Mouse (Mus musculus) adrenal gland, adult (tissue): ENCODE results near the gene Gm4553.
"Not testable (repeated sequence)": the region's sequence is repeated elsewhere in the genome, so short reads cannot be mapped to it uniquely, and the experiment has no call there.

ENCODE experiments used
- DNase-seq, 2 experiments: peaks; one replicate each; pipeline ENCODE4 v3.0.0; 2022 to 2023; ENCODE audit warnings: low spot score in 1 of 2; ENCODE audit not compliant: inconsistent age in 2 of 2

Gm4553 gene

DNA sequence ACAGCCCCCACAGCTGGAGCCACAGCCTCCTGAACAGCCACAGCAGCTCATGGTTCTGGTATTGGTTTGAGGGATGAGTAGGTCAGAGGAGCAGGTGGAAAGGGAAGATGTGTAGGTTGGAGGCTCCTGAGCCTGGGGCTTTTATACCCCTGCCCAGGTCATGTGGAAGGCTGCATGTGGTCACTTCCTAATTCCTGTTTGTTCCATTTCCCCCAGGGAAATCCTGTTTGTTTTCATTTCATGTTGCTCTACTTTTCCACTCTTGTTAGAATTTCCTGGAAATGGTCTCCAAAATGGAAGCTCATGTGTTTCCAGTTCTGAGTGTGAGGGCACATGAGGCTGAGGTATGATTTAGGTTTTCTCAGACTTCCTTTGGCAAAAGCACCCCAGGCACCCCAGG is at the start of gene Gm4553:
Gene Gm4553, minus strand, starts transcription at position 101 of the 400 bp plus-strand sequence.
- DNase-seq: not testable (repeated sequence)

DNA sequence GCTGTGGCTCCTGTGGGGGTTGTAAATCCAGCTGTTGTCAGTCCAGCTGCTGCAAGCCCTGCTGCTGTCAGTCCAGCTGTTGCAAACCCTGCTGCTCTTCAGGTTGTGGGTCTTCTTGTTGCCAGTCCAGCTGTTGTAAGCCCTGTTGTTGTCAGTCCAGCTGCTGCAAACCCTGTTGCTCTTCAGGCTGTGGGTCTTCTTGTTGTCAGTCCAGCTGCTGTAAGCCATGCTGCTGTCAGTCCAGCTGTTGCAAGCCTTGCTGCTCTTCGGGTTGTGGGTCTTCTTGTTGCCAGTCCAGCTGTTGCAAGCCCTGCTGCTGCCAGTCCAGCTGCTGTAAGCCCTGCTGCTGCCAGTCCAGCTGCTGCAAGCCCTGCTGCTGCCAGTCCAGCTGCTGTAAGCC is 46.6 kb upstream of the Gm4553 start:
- DNase-seq: not testable (repeated sequence)

DNA sequence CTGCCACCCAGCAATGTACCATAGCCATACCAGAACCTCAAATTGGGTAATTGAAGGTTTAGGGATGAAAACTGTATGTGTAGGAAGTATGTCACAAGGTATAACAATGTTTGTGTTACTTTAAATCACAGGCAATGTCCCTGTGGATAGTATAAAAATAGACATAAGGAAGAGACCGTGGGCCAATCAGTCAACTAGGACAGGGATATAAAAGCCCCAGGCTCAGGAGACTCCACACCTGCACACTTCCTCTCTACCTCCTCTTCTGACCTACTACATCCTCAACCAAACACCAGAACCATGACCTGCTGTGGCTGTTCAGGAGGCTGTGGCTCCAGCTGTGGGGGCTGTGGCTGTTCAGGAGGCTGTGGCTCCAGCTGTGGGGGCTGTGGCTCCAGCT is 46.0 kb upstream of the Gm4553 start, which contains the start of gene Gm7579:
Gene Gm7579, plus strand, starts transcription at position 301 of the 400 bp plus-strand sequence.
- no peak for DNase-seq

DNA sequence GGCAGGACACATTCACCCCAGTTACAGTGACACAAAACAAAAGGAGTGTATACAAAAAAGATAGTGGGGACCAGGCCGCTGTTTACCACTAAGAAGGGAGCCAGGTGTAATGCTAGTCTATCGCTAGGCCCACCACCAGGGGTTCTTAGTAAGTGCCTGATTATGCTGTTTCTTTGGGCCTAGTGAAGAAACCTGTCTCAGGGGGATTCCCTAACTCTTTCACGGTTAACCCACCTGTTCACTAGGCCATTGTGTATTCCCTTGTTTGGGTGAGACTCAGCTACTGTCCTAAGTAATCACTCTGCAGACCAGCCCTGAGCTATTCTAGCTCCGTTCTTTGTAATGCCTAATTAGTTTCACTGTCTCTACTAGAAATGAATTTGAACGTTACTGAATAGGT is 41.4 kb upstream of the Gm4553 start:
- DNase-seq: not testable (repeated sequence)

GRCm38 (mm10) chr7:142205488-142205887 is 39.9 kb upstream of the Gm4553 start:
- no peak for DNase-seq

- no peak for DNase-seq
Measured at GRCm38 (mm10) chr7:142201064-142201463, 35.5 kb upstream of the Gm4553 start, which contains the start of gene Krtap5-3. Gene Krtap5-3, plus strand, starts transcription at chr7:142201364.

- DNase-seq: no peak
Measured at GRCm38 (mm10) chr7:142198748-142199147, 33.2 kb upstream of the Gm4553 start.

DNA sequence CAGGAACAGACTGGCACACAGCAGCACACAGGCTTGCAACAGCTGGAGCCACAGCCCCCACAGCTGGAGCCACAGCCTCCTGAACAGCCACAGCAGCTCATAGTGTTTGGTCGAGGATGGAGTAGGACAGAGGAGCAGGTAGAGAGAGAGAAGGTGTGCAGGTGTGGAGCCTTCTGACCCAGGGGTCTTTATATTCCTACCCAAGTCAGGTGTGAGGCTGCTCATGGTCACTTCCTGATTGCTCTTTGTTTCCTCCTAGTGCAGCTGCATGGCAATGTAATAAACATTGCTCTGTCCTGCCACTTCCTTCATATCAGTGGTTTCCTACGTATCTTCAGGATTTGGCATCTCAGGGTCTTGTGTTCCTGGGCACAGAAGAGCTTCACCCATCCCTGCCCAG is 24.8 kb upstream of the Gm4553 start, which contains the start of gene Gm10153:
Gene Gm10153, minus strand, starts transcription at position 101 of the 400 bp plus-strand sequence.
- DNase-seq: no peak

DNA sequence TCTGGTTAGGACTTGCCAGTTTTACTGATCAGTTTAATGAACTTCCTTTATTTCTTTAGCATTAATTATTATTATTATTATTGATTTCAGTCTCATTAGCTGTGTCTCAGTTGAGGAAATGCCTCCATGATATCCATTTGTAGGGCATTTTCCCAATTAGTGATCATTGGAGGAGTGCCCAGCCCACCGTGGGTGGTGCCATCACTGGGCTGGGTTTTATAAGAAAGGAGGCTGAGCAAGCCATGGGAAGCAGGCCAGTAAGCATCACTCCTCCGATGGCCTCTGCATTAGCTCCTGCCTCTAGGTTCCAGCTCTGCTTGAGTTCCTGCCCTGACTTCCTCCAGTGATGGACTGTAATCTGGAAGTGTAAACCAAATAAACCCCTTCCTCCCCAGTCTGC is 22.6 kb upstream of the Gm4553 start:
- no peak for DNase-seq

- no peak for DNase-seq
Measured at GRCm38 (mm10) chr7:142181021-142181420, 15.5 kb upstream of the Gm4553 start.

- DNase-seq: no peak
Measured at GRCm38 (mm10) chr7:142178685-142179084, 13.1 kb upstream of the Gm4553 start.

DNA sequence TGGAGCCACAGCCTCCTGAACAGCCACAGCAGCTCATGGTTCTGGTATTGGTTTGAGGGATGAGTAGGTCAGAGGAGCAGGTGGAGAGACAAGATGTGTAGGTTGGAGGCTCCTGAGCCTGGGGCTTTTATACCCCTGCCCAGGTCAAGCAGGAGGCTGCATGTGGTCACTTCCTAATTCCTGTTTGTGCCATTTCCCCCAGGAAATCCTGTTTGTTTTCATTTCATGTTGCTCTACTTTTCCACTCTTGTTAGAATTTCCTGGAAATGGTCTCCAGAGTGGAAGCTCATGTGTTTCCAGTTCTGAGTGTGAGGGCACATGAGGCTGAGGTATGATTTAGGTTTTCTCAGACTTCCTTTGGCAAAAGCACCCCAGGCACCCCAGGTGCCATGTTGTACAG is 10.4 kb upstream of the Gm4553 start, which contains the start of gene Krtap5-2:
Gene Krtap5-2, minus strand, starts transcription at position 101 of the 400 bp plus-strand sequence.
- DNase-seq: not testable (repeated sequence)

- DNase-seq: no peak
Measured at GRCm38 (mm10) chr7:142169836-142170235, 4.3 kb upstream of the Gm4553 start.

- DNase-seq: peak; percentile 27 to 32
Measured at GRCm38 (mm10) chr7:142159366-142159765, 6.2 kb downstream of the Gm4553 start.

GRCm38 (mm10) chr7:142157013-142157412 is 8.5 kb downstream of the Gm4553 start, which contains the start of gene Gm29735:
Gene Gm29735, minus strand, starts transcription at chr7:142157113.
- not testable (repeated sequence) for DNase-seq

- DNase-seq: no peak
Measured at GRCm38 (mm10) chr7:142155308-142155707, 10.2 kb downstream of the Gm4553 start.

- no peak for DNase-seq
Measured at GRCm38 (mm10) chr7:142152191-142152590, 13.3 kb downstream of the Gm4553 start.

- no peak for DNase-seq
Measured at GRCm38 (mm10) chr7:142148633-142149032, 16.9 kb downstream of the Gm4553 start.

DNA sequence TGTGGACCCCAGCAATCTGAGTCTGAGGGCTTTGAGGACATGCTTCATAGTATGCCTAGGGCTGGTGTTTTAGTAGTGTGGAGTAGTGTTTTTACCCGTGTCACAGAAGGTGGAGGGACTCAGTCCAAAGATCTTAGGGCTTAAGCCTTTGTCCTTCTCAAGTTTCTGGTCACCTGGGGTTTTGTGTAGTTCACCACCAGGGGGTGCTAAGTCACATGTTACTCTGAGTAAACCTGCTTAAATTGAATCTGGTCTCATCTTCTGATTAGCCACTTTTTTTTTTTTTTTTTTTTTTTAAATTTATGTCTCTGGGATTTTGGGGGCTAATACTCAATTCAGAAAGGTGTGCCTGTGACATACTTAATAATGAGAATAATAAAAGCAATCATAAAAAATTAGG is 19.5 kb downstream of the Gm4553 start:
- DNase-seq: peak; percentile 22 to 81

DNA sequence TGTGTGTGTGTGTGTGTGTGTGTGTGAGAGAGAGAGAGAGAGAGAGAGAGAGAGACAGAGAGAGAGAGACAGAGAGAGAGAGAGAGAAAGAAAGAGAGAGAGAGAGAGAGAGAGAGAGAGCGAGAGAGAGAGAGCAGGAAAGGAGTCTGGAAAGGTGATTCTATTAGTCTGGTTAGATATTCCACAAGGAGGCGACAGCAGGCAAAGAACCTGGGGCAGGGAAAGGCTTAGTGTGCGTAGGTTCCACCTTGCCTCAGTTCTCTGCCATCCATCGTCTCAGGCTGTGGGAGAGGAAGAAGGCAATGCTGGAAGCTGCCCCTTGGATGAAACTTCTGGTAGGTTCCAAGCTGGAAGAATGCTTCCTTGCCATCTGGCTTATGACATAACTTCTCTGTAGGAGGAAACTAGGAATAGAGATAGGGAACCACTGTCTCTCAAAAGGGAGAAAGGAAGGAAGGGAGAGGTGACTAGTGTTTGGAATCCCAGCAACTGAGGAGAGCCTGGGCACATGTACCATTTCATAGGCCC is 20.1 kb downstream of the Gm4553 start:
- DNase-seq: no peak

DNA sequence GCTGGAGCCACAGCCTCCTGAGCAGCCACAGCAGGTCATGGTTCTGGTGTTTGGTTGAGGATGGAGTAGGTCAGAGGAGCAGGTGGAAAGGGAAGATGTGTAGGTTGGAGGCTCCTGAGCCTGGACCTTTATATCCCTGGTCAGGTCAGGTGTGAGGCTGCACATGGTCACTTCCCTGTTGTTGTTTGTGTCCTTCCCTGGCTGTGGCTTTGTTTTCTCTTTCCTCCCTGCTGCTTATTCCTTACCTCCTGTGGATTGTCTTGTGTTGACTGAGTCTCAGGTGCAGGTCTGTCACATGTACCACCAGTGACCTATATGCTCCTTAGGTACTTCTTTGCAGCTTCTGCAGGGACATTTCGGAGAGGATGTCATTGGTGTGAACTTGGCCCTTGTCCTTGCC is 21.0 kb downstream of the Gm4553 start, which contains the start of gene Gm45337:
Gene Gm45337, minus strand, starts transcription at position 101 of the 400 bp plus-strand sequence.
- no peak for DNase-seq

DNA sequence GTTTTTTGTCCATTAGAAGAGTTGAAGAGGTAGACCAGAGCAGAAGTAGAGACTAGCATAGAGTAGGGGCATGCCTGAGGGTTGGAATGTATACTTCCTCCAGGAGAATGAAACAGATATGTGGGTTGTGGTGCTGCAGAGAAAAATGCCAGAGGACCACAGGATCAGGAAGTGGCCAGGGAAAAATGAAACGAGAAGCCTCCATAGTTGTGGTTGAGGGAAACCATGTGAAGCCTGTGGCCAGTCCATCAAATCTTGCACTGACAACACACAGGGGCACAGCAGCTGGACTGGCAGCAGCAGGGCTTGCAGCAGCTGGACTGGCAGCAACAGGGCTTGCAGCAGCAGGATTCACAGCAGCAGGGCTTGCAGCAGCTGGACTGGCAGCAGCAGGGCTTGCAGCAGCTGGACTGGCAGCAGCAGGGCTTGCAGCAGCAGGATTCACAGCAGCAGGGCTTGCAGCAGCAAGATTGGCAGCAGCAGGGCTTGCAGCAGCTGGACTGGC is 22.0 kb downstream of the Gm4553 start:
- not testable (repeated sequence) for DNase-seq

GRCm38 (mm10) chr7:142140696-142141095 is 24.8 kb downstream of the Gm4553 start:
- no peak for DNase-seq
